Mouse (Mus musculus): Measurements from ENCODE around the gene Zfp13.
"Not testable (repeated sequence)": the region's sequence is repeated elsewhere in the genome, so short reads cannot be mapped to it uniquely, and the experiment has no call there.

Zfp13 gene

DNA sequence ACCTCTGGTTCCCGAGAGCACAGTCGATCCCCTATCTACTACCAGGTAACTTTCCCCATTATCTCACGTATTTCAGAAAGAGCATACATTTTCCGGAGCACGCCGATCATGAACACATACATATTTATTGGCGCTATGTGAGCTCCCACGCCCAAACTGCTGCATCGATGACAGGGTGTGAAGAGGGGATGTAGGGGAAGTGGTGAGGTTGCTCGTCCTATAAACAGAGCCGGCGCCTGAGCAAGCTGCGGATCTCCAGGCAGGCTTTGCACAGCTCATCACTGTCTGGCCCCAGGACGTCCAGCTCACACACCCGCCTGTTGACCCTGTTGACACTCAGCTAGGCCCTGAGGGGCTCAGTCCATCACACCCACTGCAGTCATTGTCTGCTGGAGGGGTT is 48.4 kb downstream of the Zfp13 start:
- no peak for DNase-seq (ENCODE audit: low spot score in 2 of 2)

DNA sequence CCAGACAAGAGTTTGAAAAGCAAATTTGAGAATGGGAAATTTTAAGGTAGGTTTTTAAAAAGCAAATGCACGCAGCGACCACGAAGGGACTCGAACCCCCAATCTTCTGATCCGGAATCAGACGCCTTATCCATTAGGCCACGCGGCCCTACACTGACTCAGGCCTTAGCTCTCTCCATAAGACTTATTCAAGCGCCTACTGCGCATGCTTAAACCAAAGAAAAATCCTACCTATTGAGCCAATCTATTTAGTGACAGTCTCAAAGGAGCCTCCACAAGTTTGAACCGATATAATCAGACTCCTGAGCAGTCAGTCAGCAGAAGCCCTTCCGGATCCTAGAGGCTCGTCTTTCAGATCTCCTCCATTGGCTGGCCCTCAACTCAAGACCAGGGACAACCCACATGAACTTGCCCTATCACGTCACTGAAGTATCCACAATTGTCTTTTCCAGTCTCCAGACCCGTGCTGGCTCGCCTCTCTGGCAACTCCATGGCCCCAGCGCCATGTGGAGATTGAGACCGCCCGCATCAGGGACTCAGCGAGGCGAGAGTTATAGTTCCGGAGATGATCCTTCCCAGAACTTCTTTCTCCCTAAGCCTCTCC is 49.0 kb downstream of the Zfp13 start:
- peak; percentile 99 for DNase-seq (ENCODE audit: low spot score in 2 of 2)

DNA sequence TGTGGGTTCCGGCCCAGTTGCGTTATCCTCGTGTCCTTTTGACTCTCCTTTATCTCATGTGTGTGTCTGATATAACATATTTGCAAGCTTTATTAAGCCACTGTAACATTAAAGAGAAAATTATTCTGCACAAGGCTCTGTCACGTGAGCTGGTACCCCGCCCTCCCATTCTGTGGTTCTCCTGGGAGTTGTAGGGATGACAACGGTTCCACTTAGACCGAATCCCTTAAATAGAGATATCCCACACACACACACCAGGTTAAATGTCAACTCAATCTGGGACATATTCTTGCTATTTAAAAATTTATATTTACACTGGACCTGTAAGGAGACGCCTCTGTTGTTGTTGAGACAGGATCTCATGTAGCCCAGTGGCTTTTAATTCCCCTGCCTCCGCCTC is 49.8 kb downstream of the Zfp13 start:
- DNase-seq (ENCODE audit: low spot score in 2 of 2), result peak in 1 of 2 experiments; percentile 35

DNA sequence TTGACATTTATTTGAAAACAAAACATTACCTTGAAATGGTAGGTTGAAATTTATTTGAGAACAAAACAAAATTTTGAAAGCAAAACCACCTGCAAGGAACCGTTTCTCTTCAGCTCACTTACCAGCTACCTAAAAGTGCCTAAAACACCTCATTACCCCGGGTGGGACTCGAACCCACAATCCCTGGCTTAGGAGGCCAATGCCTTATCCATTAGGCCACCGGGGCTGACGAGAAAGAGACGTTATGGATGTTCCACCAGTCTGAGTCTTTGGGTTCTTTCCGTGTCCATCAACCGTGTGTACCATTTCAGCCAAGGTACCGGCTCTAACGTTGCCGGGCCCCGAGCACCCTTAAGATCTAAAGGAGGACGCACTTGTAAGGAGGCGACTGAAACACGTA is 50.7 kb downstream of the Zfp13 start:
- peak; percentile 94 to 95 for DNase-seq (ENCODE audit: low spot score in 2 of 2)

DNA sequence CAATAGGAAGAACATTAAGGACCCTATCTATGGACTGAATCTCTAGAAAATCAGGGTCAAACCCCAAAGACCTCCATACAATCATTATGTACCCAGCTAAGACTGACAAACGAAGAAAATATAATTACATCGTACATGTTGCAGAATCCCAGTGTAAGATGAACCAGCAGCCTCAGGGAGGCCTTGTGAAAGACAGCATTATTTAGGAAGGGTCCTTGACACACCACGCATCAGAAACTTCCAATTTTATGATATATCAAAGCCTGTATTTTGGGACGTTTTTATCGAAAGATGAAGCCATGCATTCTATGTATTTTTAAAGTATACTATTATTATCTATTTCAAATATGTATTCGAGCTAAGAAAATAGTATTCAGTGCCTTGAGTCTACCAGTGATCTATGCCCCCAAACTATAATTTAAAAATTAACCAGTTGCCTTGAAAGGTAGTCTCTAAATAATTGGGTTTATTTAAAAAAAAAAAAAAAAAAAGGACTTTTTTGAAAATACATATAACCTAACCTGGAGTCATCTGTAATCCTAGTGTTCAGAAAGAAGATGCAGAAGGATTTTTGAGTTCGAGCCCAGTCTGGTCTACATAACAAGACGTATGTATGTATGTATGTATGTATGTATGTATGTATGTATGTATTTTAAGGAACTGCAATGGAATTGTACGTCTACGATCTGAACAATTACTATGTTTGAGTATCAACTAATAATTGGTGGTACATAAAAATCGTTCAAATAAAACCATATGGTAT is 51.4 kb downstream of the Zfp13 start:
- no peak for DNase-seq (ENCODE audit: low spot score in 2 of 2)

DNA sequence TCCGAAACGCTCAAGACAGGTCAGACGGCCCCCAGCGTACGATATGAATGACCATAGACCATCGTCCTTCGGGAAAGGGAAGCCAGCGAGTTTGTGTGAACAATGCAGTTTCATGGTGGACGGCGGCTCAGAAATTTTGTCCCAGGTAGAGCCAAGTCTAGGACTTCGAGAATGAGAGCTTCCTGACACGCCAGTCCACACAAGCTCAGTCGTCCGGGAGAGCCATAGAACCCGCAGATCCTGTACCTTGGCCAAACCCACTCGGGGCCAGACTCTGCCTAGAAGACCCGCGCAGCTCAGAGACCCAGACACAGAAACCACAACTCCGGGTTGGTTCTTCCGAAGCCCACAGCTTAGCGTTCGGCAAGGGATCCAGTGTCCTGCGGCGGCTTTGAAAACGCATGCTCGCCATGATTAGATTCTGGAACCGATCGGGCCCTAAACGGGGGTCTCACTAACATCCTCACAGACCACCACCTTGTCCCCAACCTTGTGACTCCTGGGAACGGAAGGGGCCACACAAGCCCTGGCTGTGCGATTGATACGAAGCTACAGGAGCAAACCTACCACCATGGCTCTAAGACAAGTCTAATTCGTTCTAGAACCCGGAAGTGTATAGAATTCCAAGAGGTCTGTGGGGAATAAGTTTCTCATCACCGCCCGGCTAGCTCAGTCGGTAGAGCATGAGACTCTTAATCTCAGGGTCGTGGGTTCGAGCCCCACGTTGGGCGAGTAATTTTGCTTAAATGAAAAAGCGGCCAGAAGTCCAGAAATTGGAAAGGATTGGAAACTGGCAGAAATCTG is 52.4 kb downstream of the Zfp13 start:
- peak; percentile 95 to 96 for DNase-seq (ENCODE audit: low spot score in 2 of 2)

DNA sequence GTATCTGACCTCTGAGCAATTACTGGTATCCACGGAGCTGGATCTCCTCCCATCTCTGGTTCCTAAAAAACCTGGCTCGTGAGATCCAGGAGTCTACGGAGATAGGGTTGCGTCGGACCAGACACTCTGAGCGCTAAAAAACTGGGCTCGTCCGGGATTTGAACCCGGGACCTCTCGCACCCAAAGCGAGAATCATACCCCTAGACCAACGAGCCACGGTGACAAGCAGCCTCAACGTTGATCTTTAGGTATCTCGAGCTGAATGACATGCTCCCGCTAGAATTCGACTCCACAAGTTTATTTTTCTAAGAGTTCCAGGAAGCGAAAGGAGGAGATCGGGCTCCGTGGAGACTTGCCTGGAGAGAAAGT is 53.0 kb downstream of the Zfp13 start:
- DNase-seq (ENCODE audit: low spot score in 2 of 2), result peak; percentile 81 to 87

DNA sequence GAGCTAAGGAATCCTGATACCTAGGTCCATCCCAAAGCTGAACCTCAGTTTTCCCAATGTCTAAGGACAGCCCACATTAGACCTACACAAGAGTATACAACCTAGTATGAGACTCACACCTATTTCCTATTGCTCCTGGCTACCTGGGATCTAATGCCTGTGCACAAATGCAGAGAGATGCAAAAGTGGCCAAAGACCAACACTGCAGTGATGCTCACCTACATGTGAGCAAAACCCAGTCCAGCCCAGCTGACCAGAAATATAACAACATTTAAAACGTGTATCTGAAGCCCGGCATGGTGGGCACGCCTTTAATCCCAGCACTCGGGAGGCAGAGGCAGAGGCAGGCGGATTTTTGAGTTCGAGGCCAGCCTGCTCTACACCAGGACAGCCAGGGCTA is 53.4 kb downstream of the Zfp13 start:
- DNase-seq (ENCODE audit: low spot score in 2 of 2), result no peak

DNA sequence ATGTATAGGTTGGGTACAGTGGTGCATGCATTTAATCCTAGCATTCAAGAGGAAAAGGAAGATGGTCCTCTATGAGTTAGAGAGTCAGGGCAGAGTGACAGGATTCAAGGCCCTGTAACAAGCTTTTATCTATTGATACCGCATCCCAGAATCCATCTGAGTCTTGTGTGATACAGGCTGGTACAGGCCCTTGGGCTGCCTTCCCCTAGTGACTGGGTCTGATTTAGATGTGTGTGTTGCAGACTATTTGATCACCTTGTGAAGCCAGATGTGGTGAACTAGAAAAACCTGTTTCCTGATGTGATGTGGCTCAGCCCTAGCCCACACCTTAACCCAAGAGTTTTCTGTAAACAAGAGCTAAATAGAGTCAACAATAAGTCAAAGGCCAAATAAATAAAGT is 54.5 kb downstream of the Zfp13 start:
- DNase-seq (ENCODE audit: low spot score in 2 of 2), result no peak

DNA sequence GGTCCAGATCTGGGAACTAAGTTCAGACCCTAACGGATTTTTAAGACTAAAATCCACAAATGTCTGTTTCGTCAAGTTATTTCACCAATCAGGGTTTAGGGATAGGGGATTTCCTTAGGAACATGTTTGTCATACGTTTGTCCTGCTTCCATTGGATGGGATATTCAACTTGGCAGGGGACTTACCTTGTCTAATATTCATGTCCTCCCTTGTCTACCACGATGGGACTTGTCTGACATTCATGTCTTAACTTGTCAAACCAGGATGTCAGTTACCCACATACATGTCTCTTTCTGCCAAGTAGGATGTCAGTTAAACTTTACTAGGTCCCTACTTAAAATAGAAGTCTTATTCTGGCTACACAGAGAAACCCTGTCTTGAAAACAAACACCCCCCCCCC is 55.3 kb downstream of the Zfp13 start:
- DNase-seq (ENCODE audit: low spot score in 2 of 2), result no peak

DNA sequence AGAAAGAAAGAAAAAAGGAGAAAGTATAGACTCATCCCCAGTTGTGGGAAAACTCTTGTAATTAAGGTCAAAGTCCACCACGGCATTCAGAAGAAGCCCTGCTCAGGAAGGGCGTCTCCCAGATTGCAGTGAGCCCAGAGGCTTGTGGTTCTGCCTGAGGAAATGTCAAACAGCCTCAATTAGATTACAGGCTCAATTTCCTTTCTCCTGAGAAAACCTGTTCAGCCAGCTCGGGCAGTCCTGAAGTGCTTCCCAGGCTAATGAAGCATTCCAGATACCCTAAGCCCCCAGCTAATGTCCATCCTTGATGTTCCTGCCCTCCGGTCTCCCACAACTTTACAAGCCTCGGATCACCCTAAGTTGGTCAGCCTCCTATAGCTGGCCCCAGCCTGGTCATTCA is 56.0 kb downstream of the Zfp13 start:
- no peak for DNase-seq (ENCODE audit: low spot score in 2 of 2)

DNA sequence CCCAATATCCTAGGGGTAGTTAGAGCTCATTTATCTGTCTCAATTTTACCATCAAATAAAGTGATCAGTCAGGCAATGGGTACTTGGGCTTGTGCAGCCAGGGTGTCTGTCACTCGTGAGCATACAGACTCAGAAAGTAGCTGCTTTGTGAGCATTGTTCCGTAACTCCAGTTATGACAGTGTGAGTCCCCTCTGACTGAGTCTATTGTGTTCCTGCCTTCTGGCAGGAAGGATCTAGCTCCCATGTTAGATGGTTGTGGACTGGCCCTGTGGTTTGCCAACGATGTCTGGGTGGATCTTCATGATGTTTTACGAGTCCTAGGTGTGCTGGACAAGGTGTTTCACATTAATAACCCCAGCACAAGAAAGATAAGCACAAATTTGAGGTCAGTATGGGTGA is 56.5 kb downstream of the Zfp13 start:
- DNase-seq (ENCODE audit: low spot score in 2 of 2), result peak in 1 of 2 experiments; percentile 5

DNA sequence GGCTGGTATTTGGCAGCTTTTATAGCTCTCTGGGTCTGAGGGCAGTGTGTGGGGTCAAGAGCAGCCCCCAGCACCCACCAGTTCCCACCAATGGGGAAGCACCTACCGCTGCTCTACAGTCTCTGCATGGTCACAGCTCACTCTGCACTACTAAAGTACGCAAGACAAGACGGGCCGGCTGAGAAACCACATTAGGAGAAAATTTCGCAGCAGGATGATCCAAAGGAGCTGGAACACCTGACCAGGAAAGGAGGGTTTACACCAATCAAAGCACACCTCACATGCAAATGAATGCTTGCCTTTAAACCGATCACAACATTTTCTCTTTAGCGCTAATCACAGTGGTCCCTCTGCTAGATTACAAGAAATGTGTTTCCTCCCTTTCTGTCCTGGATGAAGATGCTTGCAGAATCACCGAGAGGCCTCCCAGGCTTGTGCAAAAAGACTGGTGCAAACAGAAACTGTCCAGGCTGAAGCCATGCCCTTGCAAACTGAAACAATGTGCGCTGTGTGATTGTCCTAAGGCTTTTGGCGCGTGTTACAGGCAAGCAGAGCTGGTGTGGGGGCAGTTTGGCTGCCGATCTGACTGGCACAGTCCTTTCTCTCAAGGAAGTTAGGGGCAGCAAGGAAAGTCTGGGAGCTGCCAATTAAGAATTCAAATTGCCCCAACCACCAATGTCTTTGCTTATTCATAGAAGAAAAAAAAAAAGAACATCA is 57.1 kb downstream of the Zfp13 start:
- DNase-seq (ENCODE audit: low spot score in 2 of 2), result peak in 1 of 2 experiments; percentile 32

DNA sequence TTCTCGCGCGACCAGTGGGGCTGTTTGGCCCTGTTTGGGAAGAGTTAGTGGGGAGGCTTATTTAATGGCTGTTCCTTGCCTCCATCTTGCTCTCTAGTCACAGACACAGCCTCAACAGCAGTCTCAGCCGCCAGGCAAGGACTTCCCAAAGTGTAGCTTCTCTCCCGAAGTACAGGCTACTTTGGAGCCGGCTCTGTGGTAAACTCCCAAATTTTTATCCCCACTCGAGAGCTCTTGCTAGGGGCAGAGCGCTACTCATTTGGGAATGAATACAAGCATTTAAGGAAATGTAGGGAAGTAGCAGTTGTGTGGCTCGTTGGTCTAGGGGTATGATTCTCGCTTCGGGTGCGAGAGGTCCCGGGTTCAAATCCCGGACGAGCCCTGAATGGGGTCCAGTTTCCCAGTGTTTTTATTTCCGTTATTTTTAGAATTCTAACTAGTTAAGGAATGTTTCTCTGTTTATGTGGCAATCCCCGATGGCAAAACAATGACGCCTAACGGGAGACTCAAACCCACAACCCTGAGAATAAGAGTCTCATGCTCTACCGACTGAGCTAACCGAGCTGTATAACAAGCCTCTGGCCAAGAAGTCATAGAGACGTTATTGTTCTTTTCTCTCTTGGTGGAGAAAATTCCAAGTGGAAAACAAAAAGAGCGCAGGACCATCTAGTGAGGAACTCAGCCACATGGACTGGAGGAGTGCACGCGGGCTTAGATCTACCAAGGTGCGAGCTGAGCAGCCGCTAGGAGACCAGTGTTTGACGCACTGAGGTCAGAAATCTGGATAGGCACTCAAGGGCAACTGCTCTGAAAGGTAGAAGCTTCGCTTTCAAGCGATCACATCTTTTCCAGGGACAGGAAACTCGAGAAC is 58.4 kb downstream of the Zfp13 start:
- peak; percentile 32 to 55 for DNase-seq (ENCODE audit: low spot score in 2 of 2)

DNA sequence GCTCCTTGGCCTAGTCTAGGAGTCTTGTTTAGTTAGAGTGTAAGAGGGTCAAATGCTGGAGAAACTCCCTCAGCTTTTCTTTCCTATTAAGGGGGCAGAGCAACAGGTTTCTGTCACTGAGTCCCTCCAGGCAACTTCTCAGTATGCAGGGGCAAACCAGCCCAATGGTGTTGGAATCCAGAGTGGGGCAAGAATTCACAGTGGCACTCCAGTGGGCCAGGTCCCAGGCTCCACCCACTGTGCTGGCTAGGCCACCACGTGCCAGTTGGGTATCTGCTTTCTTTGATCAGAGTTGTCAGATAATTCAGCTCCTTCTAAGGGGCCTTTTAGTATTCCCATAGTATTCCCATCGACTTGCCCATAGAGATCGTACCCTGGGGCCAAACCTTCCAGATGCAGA is 59.2 kb downstream of the Zfp13 start:
- no peak for DNase-seq (ENCODE audit: low spot score in 2 of 2)

DNA sequence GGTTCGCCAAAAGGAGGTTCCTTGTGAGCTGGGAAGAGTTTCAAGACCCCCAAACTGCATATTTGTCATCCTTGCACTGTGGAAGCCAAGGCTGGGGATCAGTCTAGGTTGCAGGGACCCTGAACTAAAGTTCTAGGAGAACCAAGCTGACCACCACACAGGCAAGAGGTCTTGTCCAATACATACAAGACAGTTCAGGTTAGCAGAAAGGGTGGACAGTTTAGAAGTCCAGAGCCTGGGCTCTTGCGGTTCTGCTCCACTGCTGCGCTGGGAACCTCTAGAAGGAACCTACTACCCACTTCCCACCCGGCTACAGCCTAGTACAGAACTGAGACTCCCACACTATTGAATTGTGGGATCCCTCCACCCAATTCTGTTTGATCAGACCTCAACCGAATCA is 59.7 kb downstream of the Zfp13 start:
- DNase-seq (ENCODE audit: low spot score in 2 of 2), result no peak

DNA sequence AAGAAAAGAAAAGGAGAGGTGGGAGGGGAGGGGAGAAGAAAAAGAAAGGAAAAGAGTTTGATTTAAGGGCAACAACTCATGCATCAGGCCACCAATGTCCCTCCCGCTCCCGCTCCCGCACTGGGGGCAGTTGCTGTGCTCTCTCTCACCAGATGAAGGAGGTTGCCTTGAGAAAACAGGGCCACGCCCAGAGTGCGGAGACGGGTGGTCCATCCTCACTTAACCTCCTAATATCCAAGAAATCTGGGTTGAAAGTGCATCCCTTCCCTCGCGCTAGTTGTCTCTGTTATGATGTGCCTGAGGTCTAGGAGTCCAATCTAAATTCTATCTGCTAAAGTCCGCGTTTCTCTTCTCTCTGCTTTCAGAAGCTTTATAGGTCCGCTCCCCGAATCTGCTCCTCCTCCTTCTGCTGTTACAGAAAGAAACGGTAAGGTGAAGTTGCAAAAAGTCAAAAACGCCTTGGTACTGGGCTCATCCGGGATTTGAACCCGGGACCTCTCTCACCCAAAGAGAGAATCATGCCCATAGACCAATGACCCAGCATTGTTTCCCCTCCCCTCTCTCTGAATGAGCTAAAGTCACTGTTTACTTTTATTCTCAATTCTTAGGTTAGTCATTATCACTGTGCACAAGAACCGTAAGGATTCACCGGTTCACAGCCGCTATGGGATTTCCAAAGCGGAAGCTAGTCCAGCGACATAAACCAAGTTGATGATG is 60.8 kb downstream of the Zfp13 start:
- peak in 1 of 2 experiments; percentile 6 for DNase-seq (ENCODE audit: low spot score in 2 of 2)

DNA sequence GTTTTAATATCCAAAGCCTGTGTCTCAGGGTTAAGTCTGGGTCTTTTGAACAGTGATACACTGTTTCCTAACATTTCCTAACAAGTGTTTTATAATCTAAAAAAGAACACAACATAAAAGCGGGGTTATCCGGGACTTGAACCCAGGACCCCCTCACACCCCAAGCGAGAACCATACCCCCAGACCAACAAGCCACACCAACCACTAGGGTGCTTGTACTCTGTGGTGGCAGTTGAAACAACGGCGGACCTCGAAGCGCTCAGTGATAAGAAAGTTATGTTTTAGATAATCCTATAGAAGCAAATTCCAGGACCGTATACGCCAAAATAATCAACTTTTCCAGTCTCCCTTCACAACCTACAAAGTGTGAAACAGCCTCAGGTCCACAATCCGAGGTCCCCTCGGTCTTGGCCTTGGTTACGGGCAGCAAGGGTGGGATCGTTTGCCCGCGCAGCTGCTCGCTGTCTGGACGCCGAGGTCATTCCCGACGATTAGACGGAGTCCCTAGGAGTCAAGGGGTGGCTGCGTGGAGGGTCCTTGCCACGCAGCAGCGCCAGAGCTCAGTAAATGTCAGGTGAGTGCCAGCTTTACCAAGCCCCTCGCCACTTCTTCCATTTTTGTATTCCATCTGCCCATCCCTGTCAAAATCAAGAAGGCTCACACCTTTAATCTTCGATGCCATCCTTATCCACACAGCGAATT is 61.6 kb downstream of the Zfp13 start:
- DNase-seq (ENCODE audit: low spot score in 2 of 2), result no peak

DNA sequence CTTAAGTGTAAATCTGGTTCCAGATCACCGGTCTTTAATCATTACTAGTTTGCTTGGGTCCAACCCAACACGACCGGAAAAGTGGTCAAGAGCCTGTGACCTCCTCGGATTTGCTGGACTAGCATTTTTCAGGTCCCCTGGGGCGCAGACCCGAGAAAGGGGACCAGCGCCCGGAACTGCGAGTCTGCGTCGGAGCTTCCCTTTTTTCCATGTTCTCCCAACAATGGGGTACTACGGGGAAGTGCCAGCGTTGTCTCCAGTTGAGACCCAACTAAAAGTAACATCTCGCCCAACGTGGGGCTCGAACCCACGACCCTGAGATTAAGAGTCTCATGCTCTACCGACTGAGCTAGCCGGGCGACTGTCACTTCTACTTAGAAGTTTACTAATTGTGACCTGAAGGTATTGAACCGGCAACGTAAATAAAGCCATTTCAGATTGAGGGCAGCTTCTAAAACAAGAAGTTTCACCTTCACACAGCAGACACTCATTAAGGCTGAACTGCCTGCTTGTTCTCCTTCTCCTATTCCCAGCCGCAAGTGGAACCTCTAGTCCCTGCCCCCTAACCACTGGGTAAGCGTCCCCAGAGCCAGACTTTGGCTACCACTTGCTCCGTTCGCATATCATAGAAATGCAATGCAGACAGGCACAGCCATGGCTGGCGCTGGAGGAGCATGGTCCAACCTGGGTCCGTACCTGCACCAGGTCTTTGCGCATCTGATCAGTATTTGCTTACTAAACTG is 64.1 kb downstream of the Zfp13 start:
- not testable (repeated sequence) for DNase-seq (ENCODE audit: low spot score in 2 of 2)

Data from frontal cortex, postnatal 36 days (tissue).